Mouse (Mus musculus) right cerebral cortex, postnatal 4 days (tissue): ENCODE measurements around the gene Cwc22.

Source experiments
- DNase-seq: peaks from one replicate; pipeline ENCODE4 v3.0.0-alpha.2; 2022

Gene Cwc22

DNA sequence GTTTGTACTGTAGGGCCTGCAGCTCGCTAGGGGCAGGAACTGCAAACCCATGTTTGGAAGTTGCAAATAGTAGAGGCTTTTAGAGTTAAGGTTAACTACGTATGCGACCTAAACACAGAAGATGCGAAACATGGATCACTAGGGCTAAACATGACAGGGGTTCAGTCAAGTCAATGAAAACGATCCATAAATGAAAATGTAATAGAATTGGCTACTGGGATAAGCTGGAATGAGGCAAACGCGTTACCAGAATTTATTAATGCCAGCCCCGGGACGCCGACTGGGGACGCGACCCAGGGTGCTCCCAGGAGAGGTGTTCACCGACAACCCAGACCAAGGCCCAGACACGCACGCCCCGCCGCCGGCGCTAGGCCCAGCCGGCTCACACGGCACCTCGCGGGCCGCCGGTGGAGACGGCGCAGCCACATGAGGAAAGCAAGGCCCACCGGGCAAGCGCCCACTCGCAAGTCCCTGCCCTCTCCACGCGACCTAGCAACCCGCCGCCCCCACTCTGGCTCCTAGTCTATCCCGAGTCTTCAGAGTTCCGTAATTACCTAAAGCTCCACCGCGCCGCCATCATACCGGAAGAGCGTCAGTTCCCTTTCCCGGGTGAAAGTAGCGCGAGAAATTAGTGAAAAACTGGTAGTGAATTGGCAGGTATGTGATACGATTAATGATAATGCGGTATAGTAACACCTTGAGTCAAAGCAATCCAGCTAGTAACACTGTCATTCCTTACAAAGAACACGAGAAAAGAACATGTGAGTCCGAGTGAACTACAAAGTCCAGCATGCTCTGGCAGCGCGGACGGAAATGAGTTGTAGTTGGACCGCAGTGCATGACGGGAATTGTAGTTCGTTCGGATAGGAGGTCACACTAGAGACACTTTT, at the start of gene Cwc22:
TSS of gene Cwc22 (minus strand) at position 780 of the 890 bp plus-strand sequence.
- peak; percentile 95 for DNase-seq

DNA sequence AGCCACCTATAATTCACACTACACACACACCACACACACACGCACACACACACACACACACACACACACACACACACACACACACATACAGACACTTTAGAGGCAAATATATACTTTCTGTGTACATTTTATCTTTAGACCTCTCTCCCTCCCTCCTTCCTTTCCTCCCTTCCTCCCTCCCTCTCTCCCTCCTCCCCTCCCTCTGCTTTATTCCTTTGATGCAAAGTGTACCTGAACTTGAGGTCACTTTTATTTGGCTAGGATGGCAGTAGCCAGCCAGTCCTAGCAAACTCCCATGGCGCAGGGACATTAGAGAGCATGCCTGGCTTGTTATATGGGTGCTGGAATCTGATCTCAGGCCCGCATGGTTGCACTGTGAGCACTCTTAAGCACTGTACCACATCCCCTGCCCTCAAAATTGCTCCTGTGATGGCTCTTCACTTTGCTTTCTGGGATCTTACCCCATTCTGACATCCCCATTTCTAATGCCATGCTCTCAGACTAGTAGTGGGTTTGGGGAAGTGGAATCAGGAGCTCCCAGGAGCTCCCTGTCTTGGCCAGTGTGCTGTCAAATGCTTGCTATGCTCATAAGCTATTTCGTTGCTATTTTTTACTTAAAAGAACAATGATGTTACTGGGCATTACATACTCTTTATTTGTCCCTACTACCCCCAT, 47.7 kb upstream of the Cwc22 start:
- no peak for DNase-seq

DNA sequence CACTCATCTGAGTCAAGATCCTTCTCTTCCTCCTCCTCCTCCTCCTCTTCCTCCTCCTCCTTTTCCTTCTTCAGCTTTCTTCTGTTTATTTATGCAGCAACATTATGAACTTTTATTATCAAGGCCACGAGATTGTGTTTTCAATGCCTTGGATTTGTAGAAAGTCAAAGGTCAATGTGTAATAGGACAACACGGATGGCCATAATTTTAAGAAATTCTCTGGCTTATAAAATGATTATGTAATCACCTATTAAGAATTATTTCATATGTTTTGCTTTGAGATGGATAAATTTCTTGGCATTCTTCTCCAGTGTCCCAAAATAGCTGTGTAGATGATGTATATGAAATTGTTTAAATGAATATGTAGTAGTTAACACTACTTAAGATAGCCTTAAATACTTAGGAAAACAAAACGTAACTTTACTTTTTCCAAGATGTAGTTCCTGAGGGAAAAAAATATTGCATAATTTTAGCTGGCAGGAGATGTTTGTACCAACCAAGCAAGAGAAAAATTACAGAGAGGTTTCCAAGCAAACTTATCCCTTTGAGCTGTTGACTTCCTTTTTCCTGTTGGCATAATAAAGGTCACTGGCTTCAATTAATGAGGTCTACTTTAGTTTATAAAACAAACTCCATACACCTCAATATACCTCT, 46.9 kb upstream of the Cwc22 start:
- DNase-seq = no peak

DNA sequence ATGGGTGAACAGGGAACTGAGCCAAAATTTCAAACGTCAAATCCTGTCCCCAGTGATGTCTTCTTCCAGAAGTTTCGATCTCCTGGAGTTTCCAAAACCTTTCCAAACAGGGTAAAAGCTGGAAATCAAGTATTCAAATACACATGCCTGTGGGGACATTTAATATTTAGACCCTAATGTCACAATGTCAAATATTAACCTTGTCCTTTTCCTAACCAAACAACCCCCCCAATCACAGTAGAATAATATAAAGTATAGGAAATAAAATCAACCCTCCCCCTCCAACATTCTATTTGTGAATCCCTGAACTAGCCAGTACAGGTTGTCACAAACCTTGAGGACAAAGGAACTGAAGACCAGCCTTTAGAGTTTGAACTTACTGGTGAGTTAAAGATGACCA, 44.6 kb upstream of the Cwc22 start:
- no peak for DNase-seq

DNA sequence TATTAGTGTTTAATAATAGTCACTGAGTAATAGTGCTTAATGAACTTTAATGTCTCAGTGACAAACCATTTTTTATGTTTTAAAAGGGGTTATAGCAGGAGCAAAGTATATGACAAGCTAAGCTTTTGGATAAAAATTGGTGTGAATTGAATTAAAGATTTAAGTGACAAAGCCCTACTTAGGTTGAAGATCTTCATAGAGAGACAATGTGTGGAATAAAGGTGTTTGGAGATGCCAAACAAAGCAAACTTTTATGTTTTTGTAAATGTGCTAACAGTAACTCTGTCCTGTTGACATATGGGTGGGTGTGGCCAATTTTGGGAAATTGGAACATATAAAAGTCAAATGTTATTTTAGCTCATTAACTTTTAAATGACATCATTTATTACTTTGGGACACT, 43.9 kb upstream of the Cwc22 start:
- no peak for DNase-seq

DNA sequence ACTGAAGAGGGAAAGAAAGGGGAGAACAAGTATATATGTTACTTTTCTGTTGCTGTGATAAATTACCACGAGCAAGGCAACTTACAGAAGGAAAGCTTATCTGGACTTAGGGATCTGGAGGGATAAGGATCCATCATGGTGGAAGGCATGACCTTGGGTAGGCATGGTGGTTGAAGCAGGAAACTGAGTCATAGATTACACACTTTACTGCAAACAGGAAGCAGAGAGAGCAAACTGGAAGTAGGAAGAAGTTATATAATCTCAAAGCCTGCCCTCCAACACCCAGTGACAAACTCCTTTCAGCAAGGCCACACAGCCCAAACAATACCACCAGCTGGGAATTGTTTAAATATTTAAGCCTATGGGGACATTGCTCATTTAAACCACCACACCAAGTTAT, 43.2 kb upstream of the Cwc22 start:
- DNase-seq = no peak

DNA sequence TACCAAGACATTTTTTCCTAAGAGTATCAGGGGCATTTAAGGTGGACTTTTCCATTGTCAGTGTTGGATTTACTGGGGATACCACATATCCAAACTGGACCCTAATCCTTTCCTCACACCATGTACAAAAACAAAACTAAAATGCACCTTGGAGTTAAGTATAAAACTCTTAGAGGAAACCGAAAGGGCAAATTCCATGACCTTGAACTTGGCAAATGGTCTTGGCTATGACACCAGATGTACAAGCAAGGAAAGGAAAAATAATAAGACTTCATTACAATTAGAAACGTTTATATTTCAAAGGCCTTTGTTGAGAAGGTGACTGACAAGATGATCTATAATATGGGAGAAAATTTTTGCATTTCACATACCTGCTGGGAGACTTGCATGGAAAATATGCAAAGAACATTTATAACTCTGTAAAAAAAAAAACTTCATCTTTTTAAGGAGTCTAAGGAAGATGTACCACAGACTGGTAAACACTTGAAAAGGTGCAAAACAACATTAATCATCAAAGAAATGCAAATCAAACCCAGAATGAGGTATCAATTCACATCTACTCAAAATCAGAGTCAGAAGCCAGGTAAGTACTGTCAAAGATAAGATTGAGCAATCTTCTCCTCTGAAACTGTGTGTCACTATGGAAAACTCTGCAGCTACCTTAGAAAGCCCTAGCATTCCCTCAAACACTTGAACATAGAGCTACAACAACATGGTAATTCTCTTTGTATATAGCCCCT, 40.0 kb upstream of the Cwc22 start:
- no peak for DNase-seq

DNA sequence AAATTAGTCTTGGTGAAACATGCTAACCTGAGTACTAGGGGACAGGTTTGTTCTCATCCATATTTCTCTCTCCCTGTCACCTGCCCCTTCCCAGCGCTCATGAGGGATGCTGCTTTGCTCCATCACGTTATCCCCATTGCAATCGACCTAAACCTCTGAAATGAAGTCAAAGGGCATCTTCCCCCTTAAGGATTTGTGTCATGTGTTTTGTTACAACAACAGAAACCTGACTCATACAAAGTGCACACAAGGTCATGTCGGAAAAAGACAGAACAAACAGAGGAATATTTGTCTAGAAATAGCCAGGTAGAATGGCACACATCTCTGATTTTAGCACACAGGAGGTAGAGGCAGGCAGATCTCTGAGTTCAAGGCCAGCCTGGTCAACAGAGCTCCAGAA, 38.0 kb upstream of the Cwc22 start:
- DNase-seq = no peak

DNA sequence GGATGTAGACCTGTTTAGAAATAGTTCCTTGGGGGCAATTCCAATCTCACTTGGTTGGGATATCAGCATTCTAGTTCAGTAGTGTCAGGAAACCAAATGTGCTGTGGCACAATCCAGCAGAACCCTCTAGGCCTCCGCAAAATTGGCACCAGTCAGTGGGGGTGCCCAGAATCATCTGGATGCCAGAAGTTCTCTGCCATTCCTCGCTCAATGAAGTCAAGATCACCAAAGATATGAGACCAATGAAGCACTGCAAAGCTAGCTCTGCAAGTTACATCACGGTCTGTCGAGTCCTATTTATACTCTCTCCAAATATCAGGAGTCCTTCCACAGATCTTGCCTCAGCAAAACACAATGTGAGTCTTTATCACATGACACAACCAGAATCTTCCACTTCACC, 35.7 kb upstream of the Cwc22 start:
- DNase-seq = no peak

DNA sequence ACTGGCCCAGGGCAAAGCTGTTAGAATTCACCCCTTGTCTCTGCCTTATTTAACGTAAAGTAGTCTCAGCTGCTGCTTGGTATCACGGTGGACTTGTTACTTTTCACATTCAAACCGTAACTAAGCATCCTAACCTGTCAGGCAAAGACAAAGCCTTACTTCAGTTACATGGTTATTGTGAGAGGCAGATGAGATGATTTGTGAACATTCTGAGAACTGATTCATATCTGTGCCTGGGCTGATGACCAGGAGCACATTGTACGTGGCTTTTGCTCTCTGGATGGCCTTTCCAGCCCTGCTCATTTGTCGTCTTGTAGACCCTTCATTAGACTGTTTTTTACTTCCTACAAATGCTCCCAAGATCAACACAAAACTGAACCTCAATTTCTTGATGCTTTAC, 34.5 kb upstream of the Cwc22 start:
- DNase-seq = no peak

DNA sequence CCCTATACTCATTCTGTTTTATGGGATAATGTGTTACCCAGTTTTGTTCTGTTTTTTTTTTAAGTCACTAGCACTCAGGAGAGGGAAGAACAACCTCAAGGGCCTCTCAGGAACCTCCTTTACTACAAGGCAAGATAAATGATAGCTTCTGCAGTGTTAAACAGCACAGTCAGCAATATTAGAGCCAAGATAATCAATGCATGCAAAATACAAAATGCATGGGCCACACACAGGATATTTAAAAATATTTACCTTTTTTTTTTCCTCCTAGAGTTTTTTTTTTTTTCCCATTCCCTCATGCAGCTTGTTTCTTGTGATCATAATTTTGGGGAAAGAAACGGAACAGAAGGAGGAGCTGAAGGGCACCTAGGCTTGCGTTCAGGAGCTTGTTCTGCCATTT, 33.3 kb upstream of the Cwc22 start:
- no peak for DNase-seq

DNA sequence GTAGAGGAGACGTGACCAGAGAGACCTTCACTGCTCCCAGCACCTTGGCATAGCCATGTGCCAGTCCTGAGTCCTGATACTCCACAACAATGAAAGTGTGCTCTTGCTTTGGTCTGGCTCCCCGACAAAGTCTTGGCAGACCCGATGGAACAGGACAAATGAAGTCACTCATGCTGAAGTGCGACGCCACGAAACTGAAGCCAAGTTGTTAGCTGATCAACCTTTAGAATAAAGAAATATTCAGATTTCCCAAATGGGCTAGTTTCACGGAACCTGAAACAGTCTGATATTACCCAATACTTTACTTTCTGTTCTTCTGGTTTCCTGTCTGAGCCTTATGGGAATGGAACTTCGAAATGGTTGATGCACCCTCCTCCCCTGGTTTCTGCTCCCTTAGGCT, 32.9 kb upstream of the Cwc22 start:
- DNase-seq = no peak

DNA sequence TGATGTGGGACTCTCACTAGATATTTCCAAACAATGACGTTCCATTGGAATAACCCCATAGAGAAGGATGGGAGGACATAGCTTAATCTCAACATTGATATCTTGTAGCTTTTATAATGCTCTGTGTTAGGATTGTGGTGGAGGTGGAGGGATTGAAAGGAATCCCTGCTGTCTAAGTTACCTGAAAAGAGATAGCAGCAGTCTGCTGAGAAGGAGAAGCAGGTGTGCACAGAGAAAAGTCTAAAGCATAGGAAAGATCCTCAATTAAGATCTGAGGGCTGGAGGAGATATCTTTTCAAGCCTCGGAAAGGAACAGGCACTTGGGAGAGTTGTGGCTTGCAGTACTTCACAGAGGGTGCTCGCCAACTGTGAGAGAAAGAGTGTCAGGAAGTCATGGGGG, 32.1 kb upstream of the Cwc22 start:
- DNase-seq = no peak

DNA sequence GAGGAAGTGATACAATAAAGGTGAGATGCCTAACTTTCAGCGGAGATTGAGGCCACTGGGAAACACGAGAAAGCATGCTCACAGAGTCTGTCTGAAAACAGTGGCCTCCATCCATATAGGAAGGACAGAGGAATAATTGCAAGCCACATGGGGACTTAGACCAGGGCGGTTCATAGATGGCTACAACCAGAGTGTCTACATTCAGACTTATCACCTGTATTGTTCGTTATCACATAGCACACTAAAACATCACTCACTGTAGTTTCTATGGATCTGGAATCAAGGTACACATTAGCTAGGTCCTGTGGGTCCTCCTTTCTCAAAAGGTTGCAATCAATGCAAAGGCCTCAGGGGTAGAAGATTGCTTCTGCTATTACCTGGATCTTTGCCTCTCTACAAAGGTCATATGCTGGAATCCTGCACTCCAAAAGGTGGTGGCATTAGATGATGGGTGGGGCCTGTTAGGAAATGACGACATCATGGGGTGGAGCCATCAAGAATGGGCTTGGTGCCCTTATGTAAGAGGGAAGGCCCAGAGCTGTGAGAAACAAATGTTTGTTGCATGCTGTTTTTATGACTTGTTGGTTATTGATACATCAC, 30.2 kb upstream of the Cwc22 start:
- DNase-seq = no peak

DNA sequence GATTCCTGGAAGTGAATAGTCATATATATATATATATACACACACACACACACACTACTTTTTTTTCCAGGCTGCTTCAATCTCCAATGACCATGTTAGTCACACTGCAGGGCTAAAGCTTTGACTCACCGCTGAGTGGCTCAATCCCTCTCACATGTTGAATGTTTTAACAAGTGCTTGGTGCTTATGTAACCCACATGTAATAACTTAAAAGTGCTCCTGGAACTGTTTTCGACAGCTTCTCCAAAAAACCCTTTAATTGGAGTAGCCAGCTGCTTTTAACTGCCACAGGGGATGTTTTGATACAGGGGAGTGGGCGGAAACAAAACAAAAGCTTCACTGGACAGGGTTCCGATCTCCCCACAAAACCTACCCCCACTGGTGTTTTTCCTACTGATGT, 29.4 kb upstream of the Cwc22 start:
- no peak for DNase-seq

DNA sequence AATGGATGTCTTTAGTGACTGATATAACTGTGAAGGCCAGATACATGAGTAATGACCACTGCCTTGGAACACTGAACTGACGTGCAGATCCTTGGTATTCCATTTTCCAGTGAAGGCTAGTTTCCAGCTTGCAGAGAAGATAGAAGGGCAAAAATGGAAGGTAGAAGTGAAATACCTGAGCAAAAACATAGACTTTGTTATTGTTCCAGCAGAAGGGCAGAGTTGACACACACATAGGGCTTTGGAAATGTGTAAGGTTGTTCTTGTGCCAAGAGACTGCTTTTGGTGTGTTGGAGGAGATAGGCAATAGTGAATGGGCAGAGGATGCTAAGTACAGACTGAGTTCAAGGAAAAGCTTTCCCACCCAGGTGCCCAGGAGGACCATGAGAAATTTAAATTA, 28.8 kb upstream of the Cwc22 start:
- DNase-seq = no peak

DNA sequence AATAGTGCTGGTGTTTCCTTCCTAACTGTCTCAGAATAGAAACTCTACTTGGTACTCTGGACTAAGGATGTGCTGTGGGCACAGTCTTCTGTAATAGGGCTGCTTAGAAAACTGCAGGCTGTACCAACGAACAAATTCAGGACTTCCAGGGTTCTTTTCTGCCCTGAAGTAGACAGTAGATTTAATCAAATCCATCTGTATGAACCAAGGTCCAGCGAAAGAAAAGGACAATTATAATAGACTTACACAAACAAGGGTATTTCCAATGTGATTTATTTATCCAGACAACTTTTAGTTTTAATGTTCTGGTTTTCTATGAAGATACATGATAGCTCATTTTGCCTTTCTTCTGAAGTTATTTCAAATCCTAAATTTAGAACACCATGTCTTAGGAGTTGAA, 28.2 kb upstream of the Cwc22 start:
- no peak for DNase-seq

DNA sequence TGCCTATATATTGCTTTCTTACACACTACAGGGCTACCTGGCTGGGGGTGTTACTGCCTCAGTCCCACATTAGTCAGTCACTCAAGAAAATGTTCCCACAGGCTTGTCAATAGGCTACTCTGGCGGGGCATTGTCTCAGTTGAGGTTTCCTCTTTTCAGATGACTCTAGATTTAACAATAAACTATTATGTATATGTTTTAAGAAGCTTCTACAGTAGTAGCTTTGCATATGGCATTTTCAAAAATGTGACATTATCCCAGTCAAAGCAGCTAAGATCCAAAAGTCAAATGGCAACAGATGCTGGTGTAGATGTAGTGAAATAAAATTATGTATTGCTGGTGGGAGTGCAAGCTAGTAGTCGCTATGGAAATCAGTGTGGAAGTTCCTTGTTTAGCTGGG, 27.1 kb upstream of the Cwc22 start:
- DNase-seq = no peak

DNA sequence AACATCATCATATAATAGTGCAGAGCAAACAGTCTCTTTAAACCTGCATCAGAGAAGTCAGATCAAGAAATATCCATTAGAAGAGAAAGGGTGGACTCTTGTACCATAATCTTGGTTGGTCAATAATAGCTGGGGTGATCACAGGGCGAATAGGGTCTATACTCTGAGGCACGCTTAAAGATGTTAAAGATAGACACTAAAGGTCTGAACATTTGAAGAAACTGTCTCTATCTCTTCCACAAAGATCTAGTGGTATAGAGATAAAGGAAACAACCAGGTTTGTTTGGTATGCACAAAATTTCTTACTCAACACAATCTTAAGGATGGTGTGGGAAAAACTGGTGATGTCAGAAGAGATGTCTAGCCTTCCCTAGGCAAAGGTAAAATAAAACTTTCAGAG, 26.4 kb upstream of the Cwc22 start:
- no peak for DNase-seq

DNA sequence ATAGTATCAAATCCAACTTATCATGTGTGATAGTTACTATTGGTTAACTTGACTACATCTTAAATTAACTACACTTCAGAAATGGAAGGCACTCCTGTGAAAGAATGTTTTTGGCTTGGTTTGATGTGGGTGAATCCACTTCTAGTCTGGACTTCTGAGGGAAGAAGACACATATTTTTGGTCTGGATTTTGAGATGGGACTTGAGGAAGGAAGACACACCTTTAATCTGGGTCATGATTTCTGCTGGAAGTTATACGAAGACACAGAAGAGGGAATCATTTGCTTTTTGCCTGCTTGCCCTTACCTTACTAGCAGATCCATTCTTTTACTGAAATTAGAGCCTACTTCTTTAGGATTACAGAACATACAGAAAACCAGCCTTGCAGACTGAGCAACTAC, 25.7 kb upstream of the Cwc22 start:
- no peak for DNase-seq

DNA sequence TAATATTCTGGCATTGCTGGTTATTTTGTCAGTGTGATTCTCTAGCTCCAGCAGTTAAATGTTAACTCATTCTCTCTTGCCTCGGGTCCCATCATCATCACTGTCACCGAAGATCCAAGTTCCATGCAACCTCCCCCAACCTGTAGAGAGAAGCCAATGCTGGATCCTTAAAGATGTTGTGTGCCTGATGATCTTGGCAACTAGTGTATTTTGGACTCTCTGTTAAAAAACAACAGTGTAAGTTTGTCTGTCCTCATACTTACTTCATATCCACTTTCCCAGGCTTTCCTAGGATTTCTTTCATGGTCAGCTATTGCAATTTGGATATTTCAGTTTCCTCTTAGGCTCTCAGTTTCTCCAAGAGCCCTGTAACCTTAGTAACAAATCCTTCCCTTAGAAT, 25.2 kb upstream of the Cwc22 start:
- DNase-seq = no peak

DNA sequence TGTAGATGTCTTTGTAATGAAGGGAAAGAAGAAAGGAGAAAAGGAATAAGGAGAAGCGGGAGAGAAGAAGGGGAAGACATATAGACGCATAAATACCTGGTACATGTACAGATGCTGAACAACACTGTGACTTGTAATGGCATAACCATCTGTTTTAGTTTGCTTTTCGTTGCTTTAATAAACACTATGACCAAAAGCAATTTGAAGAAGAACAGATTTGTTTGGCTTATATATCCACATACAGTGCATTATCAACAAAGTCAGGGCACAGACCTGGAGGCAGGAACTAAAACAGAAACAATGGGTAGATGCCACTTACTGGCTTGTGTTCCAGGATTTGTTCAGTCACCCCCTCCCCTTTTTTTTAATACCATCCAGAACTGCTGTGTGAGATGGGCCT, 24.4 kb upstream of the Cwc22 start:
- no peak for DNase-seq

DNA sequence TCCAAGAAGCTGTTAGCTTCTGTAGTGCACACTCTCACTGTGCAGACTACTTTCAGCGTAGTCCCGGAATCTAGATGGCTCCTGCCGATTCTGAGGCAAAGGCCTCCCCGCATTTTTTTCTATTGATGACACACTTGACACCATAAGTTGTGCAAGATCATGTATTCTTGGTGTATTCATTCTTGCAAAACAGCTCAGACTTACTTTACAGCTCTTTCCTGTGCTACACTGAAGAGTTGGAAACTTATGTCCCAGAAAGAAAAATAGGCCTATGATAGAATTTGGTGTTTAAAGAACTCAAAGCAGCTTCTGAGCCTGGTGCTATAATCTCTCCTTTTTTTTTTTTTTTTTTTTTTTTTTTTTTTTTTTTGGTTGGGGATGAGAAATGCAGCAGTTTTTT, 23.8 kb upstream of the Cwc22 start:
- no peak for DNase-seq
